Mouse (Mus musculus) liver, embryonic 14.5 days (tissue): ENCODE measurements around the gene Kalrn. TPM values are rescaled to one million over a fixed set of nuclear protein-coding genes. Genes with fewer than 3 reads are reported as not detected.

ENCODE experiments used
- ATAC-seq: fragments of 200-750 bp; cut with Nextera tagmentation; 2 replicates; pipeline ENCODE4 v1.8.0; 2017; ENCODE audit warnings: moderate number of reproducible peaks, mild to moderate bottlenecking, moderate library complexity; ENCODE audit not compliant: insufficient read depth
- DNase-seq, 3 experiments: peaks; one replicate each; pipeline ENCODE4 v3.0.0-alpha.2; 2012 to 2013; ENCODE audit warnings: low read depth in 3 of 3, low spot score in 3 of 3
- H3K27ac ChIP-seq: fragments of 300-500 bp; sonication (generic); 2 replicates; pipeline ENCODE4 v1.5.1; 2014; ENCODE audit warnings: moderate library complexity, mild to moderate bottlenecking, control low read depth, inconsistent platforms
- H3K27me3 ChIP-seq: fragments of 300-500 bp; sonication (generic); 2 replicates; pipeline ENCODE4 v1.6.1; 2014; ENCODE audit warnings: mild to moderate bottlenecking, low read length, moderate library complexity; ENCODE audit not compliant: control insufficient read depth, insufficient read depth
- H3K36me3 ChIP-seq: fragments of 300-500 bp; sonication (generic); replicated peaks from 2 replicates; pipeline ENCODE4 v1.6.1; 2014; ENCODE audit warnings: low read depth; ENCODE audit not compliant: control insufficient read depth, insufficient read depth
- H3K4me1 ChIP-seq, 2 experiments: fragments of 200-500 bp in 1 of 2; fragments of 300-500 bp in 1 of 2; sonication (generic) in 1 of 2; replicated peaks; 2 replicates each; pipeline ENCODE4 v1.6.1; 2012 to 2014; ENCODE audit warnings: antibody characterized with exemption in 1 of 2, inconsistent platforms in 1 of 2, low read length in 1 of 2; ENCODE audit not compliant: control insufficient read depth in 2 of 2, insufficient read depth in 2 of 2
- H3K4me2 ChIP-seq: fragments of 300-500 bp; sonication (generic); 2 replicates; pipeline ENCODE4 v1.6.1; 2014; ENCODE audit warnings: low read depth, mild to moderate bottlenecking, control low read depth, moderate library complexity
- H3K4me3 ChIP-seq, 2 experiments: fragments of 200-500 bp in 1 of 2; fragments of 300-500 bp in 1 of 2; sonication (generic) in 1 of 2; 2 replicates each; pipeline ENCODE4 v1.5.1; 2012 to 2014; ENCODE audit warnings: low read depth in 2 of 2, low read length in 2 of 2, mild to moderate bottlenecking in 2 of 2, control low read depth in 1 of 2, inconsistent platforms in 1 of 2, moderate library complexity in 1 of 2; ENCODE audit not compliant: insufficient read depth in 1 of 2
- H3K9ac ChIP-seq: fragments of 300-500 bp; sonication (generic); replicated peaks from 2 replicates; pipeline ENCODE4 v1.6.1; 2014; ENCODE audit warnings: mild to moderate bottlenecking, control low read depth, moderate library complexity
- H3K9me3 ChIP-seq: fragments of 300-500 bp; sonication (generic); 2 replicates; pipeline ENCODE4 v1.6.1; 2016; ENCODE audit warnings: low read length, mixed read lengths; ENCODE audit not compliant: control insufficient read depth
- CTCF ChIP-seq: IDR thresholded peaks from 2 replicates; pipeline ENCODE4 v1.5.1; 2016; ENCODE audit warnings: antibody characterized with exemption, low read depth, control low read depth
- EP300 ChIP-seq: IDR thresholded peaks from 2 replicates; pipeline ENCODE4 v1.6.1; 2016; ENCODE audit warnings: antibody characterized with exemption, low read depth
- WGBS: fragments of 180-500 bp; shearing (Covaris S2); extraction: QIAGEN DNeasy Blood & Tissue Kit; methylation state at CpG from one replicate; pipeline ENCODE4 v1.1.7; 2014; ENCODE audit not compliant: insufficient replicate concordance; 5-methylcytosine and 5-hydroxymethylcytosine counted together
- polyA plus RNA-seq, 2 experiments: library from polyadenylated mRNA; depleted of rRNA in 1 of 2; stranded (reverse) in 1 of 2; unstranded in 1 of 2; fragments of >200 nt; fragmentation: Nextera tagmentation in 1 of 2; extraction: Ambion mirVana in 1 of 2; gene quantifications; 2 replicates each; pipeline versions ENCODE4 v1.2.1 to v1.2.3; 2012 to 2014

The Kalrn gene
- polyA plus RNA-seq, 2 experiments: 7.2 to 8.5 TPM

- Histone ChIP-seq H3K4me3 (no peak overlapping the region), H3K36me3 (no peaks in the 10 kb centered on the region), H3K27ac (no peak overlapping the region), H3K4me2 (no peak overlapping the region), H3K9me3 (no peaks in the 10 kb centered on the region), H3K27me3 (no peaks in the 10 kb centered on the region), H3K9ac (no peak overlapping the region), H3K4me1 (no peaks in the 10 kb centered on the region)
- 50% methylated on average over 4 of the region's 4 CpGs for WGBS
- DNase-seq (no peak), ATAC-seq (no peak)
- TF ChIP-seq CTCF: no peak
Observed at GRCm38 (mm10) chr16:34254002-34254645, 319.2 kb downstream of the Kalrn start.

DNA sequence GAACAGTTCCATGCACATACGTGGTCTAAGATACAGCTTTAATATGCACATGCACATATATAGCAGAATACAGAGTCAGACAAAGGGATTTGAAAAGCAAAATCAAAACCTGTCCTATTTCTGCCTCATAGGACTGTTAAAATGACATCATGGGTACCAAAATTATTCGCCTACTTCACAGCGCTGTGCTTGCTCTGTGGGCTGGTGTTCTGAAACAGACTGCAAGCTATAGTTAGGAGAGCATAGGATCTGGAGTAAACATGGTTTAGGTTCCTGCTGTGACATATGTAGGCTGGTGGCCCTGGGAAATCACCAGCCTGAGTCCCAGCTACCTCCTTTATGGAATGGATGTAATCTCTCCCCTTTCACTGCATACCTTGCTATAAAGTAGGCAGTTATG is 320.7 kb downstream of the Kalrn start:
- no peak for TF ChIP-seq CTCF
- TF ChIP-seq EP300: no peak
- 76% methylated on average over 3 of the region's 3 CpGs for WGBS
- no peak for ATAC-seq

DNA sequence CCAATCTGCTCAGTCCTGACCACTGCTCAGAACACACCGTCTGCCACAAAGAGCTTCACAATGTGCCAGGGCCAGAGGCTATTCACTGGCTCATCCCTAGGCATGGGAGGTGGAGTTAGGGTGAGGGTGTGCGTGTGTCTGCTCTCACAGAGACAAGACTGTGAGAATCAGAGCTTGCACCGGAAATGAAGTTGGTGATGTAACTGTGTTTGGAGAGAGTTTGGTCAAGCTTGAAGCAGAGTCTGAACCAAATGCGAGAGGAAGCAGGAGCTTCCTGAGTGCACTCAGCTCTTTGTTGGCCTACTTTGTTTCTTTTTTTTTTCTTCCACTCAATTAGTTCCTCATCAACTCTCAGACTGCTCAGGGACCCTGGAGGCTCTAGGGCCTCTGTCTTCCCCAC is 325.1 kb downstream of the Kalrn start:
- WGBS: 12% methylated on average over 4 of the region's 4 CpGs
- H3K9me3 ChIP-seq: no peaks in the 10 kb centered on the region
- no peak for DNase-seq

More for the DNA sequence above, 320.7 kb downstream of the Kalrn start:
- H3K4me1 ChIP-seq: no peaks in the 10 kb centered on the region
- DNase-seq: no peak
- H3K27me3 ChIP-seq: no peaks in the 10 kb centered on the region
- H3K9me3 ChIP-seq: no peaks in the 10 kb centered on the region
- H3K36me3 ChIP-seq: no peaks in the 10 kb centered on the region
- H3K4me3 ChIP-seq: no peak overlapping the region
- no peak overlapping the region for H3K4me2 ChIP-seq
- no peak overlapping the region for H3K27ac ChIP-seq
- H3K9ac ChIP-seq: no peak overlapping the region

DNA sequence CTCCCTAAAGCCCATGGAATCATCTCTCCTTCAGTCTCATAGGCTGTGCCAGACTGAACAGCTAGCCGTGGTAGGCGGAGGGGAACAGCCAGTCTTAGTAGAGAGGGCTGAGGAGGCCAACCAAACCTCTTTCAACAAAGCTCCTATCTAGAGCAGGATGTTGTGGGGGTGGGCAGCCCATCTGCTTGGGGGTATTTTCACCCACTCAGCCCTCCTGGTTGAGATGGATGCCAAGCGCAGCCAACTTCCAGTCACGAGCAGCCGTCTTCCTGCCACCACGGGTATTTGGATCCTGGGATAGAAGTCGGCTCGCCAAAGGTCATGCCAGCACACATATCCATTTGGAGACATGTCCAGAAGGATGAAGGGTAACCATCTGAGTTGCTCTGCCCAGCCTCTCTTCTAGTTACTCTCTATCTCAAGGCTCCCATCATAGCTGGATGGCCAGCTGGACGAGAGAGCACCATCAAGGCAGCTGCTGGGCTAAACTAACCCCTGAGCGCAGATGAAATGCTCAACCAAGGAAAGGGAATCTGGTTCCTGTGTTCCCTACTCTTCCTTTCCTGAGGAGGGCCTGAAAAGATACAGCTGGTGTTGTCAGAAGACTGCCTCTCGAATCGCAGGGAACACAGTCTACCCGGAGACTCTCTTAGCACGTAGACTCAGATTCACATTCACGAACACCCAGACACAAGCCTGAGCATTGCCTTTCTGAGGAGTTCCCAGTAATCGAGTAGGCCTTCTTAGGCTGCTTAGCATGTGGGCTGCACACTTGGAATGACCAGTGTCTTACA is 331.2 kb downstream of the Kalrn start:
- TF ChIP-seq EP300 (no peak), CTCF (no peak)
- Histone ChIP-seq H3K27me3 (no peaks in the 10 kb centered on the region), H3K9me3 (no peaks in the 10 kb centered on the region), H3K27ac (no peak overlapping the region), H3K9ac (no peak overlapping the region), H3K4me3 (no peak overlapping the region), H3K4me1 (no peaks in the 10 kb centered on the region), H3K4me2 (no peak overlapping the region), H3K36me3 (no peaks in the 10 kb centered on the region)
- no peak for DNase-seq
- no peak for ATAC-seq
- 77% methylated on average over 16 of the region's 16 CpGs for WGBS

More for the DNA sequence above, 325.1 kb downstream of the Kalrn start:
- no peak for TF ChIP-seq CTCF
- no peak for TF ChIP-seq EP300
- Histone ChIP-seq H3K27me3 (no peaks in the 10 kb centered on the region), H3K4me2 (no peak overlapping the region), H3K36me3 (no peaks in the 10 kb centered on the region), H3K9ac (no peak overlapping the region), H3K27ac (no peak overlapping the region), H3K4me1 (no peaks in the 10 kb centered on the region), H3K4me3 (no peak overlapping the region)
- no peak for ATAC-seq

DNA sequence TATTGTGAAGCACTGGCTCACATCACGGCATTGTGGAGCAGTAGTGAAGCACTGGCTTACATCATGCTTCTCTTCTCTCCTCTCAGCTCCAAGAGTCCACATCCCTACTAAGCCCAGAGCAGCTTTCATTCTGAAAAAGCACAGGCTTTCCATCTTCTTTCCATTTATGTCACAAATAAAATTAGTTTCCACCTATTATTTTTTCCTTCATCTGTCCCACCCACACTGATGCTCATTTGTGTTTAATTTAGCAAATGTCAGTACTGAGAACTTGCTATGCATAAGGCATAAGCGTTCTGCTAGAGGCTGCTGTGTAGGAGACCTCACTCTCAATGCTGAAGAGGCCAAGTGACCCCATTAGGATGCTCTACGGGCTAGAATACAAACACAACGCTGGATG is 333.7 kb downstream of the Kalrn start:
- Histone ChIP-seq H3K4me3 (no peak overlapping the region), H3K4me2 (no peak overlapping the region), H3K9me3 (no peaks in the 10 kb centered on the region), H3K27ac (no peak overlapping the region), H3K36me3 (no peaks in the 10 kb centered on the region), H3K27me3 (no peaks in the 10 kb centered on the region), H3K4me1 (no peaks in the 10 kb centered on the region), H3K9ac (no peak overlapping the region)
- no peak for ATAC-seq
- no peak for DNase-seq
- 68% methylated on average over 4 of the region's 4 CpGs for WGBS
- TF ChIP-seq CTCF: no peak
- no peak for TF ChIP-seq EP300
